Mouse (Mus musculus) heart, adult 2 months (tissue): ENCODE measurements around the gene Fam111a.

ENCODE experiments used
- CTCF ChIP-seq: fragments of 200-600 bp; IDR thresholded peaks from 2 replicates; pipeline ENCODE4 v1.8.1; 2022; ENCODE audit warnings: antibody characterized with exemption, mild to moderate bottlenecking, moderate library complexity
- EP300 ChIP-seq: fragments of 200-500 bp; IDR thresholded peaks from 2 replicates; pipeline ENCODE4 v1.6.1; 2011; ENCODE audit warnings: low read depth, low read length, control low read depth; ENCODE audit not compliant: insufficient read depth
- POLR2A ChIP-seq: fragments of 200-500 bp; IDR thresholded peaks from 2 replicates; pipeline ENCODE4 v1.6.1; 2011; ENCODE audit warnings: mild to moderate bottlenecking, low read depth, low read length, control low read depth; ENCODE audit not compliant: insufficient read depth

- TF ChIP-seq CTCF (no peak), POLR2A (no peak), EP300 (no peak)
Measured at GRCm38 (mm10) chr19:12518541-12518890, 27.0 kb upstream of the Fam111a start.
